Mouse (Mus musculus) small intestine, adult 2 months (tissue): ENCODE results near the gene Fancd2.

Experiments
- CTCF ChIP-seq: fragments of 200-500 bp; IDR thresholded peaks from 2 replicates; pipeline ENCODE4 v1.5.1; 2012; ENCODE audit warnings: low read depth, mild to moderate bottlenecking, control low read depth, inconsistent platforms, low read length, moderate library complexity, mixed read lengths; ENCODE audit not compliant: insufficient replicate concordance, insufficient read length; ENCODE audit errors: extremely low read depth
- POLR2A ChIP-seq: fragments of 200-500 bp; IDR thresholded peaks from 2 replicates; pipeline ENCODE4 v1.6.1; 2012; ENCODE audit warnings: low read depth, mild to moderate bottlenecking, control low read depth, inconsistent platforms, low read length, moderate library complexity

DNA sequence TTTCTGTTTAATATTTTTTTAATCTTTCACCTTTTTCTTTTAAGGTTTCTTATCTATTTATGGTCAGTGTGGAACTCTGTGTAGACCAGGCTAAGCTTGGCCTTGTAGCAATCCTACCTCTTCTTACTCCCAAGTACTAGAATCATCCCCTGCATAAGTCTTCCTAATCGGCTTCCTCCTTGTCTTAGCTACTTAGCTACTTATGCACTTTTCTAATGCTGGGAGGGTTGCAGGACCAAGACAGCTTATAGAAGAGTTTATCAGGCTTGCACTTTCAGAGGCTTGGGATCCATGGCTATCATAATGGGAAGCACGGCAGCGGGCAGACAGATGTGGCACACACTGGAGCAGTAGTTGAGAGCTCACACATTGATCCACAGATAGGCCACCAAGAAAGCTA is 47.8 kb downstream of the Fancd2 start:
- TF ChIP-seq CTCF (no peak), POLR2A (no peak)
